Mouse (Mus musculus) liver, embryonic 13.5 days (tissue): ENCODE results near the gene Acoxl. TPM values are rescaled to one million over a fixed set of nuclear protein-coding genes. Genes with fewer than 3 reads are reported as not detected.

Experiments used
- ATAC-seq: fragments of 200-750 bp; cut with Nextera tagmentation; 2 replicates; pipeline ENCODE4 v1.8.0; 2017; ENCODE audit warnings: low read depth, mild to moderate bottlenecking, moderate number of reproducible peaks, moderate library complexity
- DNase-seq: peaks from one replicate; pipeline ENCODE4 v3.0.0; 2022
- H3K27ac ChIP-seq: fragments of 300-500 bp; sonication (generic); 2 replicates; pipeline ENCODE4 v1.5.1; 2015; ENCODE audit warnings: moderate library complexity, mild to moderate bottlenecking, inconsistent platforms
- H3K27me3 ChIP-seq: fragments of 300-500 bp; sonication (generic); 2 replicates; pipeline ENCODE4 v1.6.1; 2015; ENCODE audit warnings: mild to moderate bottlenecking, inconsistent platforms
- H3K36me3 ChIP-seq: fragments of 300-500 bp; sonication (generic); 2 replicates; pipeline ENCODE4 v1.6.1; 2015; ENCODE audit warnings: mild to moderate bottlenecking, inconsistent platforms
- H3K4me1 ChIP-seq: fragments of 300-500 bp; sonication (generic); replicated peaks from 2 replicates; pipeline ENCODE4 v1.6.1; 2015; ENCODE audit warnings: inconsistent platforms
- H3K4me2 ChIP-seq: fragments of 300-500 bp; sonication (generic); 2 replicates; pipeline ENCODE4 v1.6.1; 2015; ENCODE audit warnings: inconsistent platforms, mild to moderate bottlenecking, moderate library complexity
- H3K4me3 ChIP-seq: fragments of 300-500 bp; sonication (generic); replicated peaks from 2 replicates; pipeline ENCODE4 v1.5.1; 2015; ENCODE audit warnings: mild to moderate bottlenecking, inconsistent platforms
- H3K9ac ChIP-seq: fragments of 300-500 bp; sonication (generic); 2 replicates; pipeline ENCODE4 v1.6.1; 2015; ENCODE audit warnings: mild to moderate bottlenecking, inconsistent platforms
- H3K9me3 ChIP-seq: fragments of 300-500 bp; sonication (generic); replicated peaks from 2 replicates; pipeline ENCODE4 v1.6.1; 2016; ENCODE audit warnings: inconsistent platforms
- WGBS: fragments of 180-500 bp; shearing (Covaris S2); methylation state at CpG from one replicate; pipeline ENCODE4 v1.1.7; 2015; ENCODE audit not compliant: insufficient replicate concordance; 5-methylcytosine and 5-hydroxymethylcytosine counted together
- polyA plus RNA-seq: library from polyadenylated mRNA; unstranded; fragments of >200 nt; fragmentation: Nextera tagmentation; extraction: Ambion mirVana; gene quantifications from 2 replicates; pipeline ENCODE4 v1.2.1, GENCODE M21; 2015

Acoxl gene
- polyA plus RNA-seq, 1 experiment from 2014 or later = not detected

GRCm38 (mm10) chr2:128134474-128134873 is 295.8 kb downstream of the Acoxl start:
- Histone ChIP-seq H3K9me3 (no peaks in the 10 kb centered on the region), H3K9ac (no peak overlapping the region), H3K4me2 (no peak overlapping the region), H3K4me3 (no peak overlapping the region), H3K36me3 (peaks cover 45% of the 10 kb centered on the region), H3K27me3 (no peaks in the 10 kb centered on the region), H3K4me1 (peaks cover 29% of the 10 kb centered on the region), H3K27ac (no peak overlapping the region)
- DNase-seq = no peak
- 75% methylated on average over 5 of the region's 5 CpGs for WGBS
- ATAC-seq = no peak

- Histone ChIP-seq H3K4me3 (no peak overlapping the region), H3K27me3 (no peaks in the 10 kb centered on the region), H3K36me3 (peaks cover 40% of the 10 kb centered on the region), H3K9me3 (no peaks in the 10 kb centered on the region), H3K4me2 (no peak overlapping the region), H3K9ac (no peak overlapping the region), H3K4me1 (peaks cover 29% of the 10 kb centered on the region), H3K27ac (no peak overlapping the region)
- DNase-seq (no peak), ATAC-seq (no peak)
- WGBS = 78% methylated on average over 8 of the region's 8 CpGs
These were observed 296.3 kb downstream of the Acoxl start for GRCm38 (mm10) chr2:128134948-128135347.

GRCm38 (mm10) chr2:128136769-128137433 is 298.2 kb downstream of the Acoxl start:
- H3K4me2 ChIP-seq = no peak overlapping the region
- peaks cover 37% of the 10 kb centered on the region for H3K4me1 ChIP-seq
- peak; percentile 61; the same call in 1 of the 2 replicates for ATAC-seq
- WGBS = 73% methylated on average over 16 of the region's 16 CpGs
- DNase-seq = no peak
- peaks cover 28% of the 10 kb centered on the region for H3K36me3 ChIP-seq
- H3K9ac ChIP-seq = no peak overlapping the region
- no peaks in the 10 kb centered on the region for H3K9me3 ChIP-seq
- H3K27me3 ChIP-seq = no peaks in the 10 kb centered on the region
- no peak overlapping the region for H3K27ac ChIP-seq
- H3K4me3 ChIP-seq = no peak overlapping the region

GRCm38 (mm10) chr2:128137480-128138276 is 299.0 kb downstream of the Acoxl start:
- H3K4me2 ChIP-seq = no peak overlapping the region
- H3K9ac ChIP-seq = no peak overlapping the region
- no peaks in the 10 kb centered on the region for H3K9me3 ChIP-seq
- DNase-seq (no peak), ATAC-seq (no peak)
- peaks cover 26% of the 10 kb centered on the region for H3K36me3 ChIP-seq
- peaks cover 39% of the 10 kb centered on the region for H3K4me1 ChIP-seq
- no peak overlapping the region for H3K27ac ChIP-seq
- H3K4me3 ChIP-seq = no peak overlapping the region
- 84% methylated on average over 22 of the region's 22 CpGs for WGBS
- H3K27me3 ChIP-seq = no peaks in the 10 kb centered on the region

GRCm38 (mm10) chr2:128138924-128139323 is 300.2 kb downstream of the Acoxl start:
- no peak overlapping the region for H3K4me2 ChIP-seq
- DNase-seq = no peak
- H3K27ac ChIP-seq = no peak overlapping the region
- no peak for ATAC-seq
- H3K4me3 ChIP-seq = no peak overlapping the region
- H3K4me1 ChIP-seq = peaks cover 48% of the 10 kb centered on the region
- H3K27me3 ChIP-seq = no peaks in the 10 kb centered on the region
- H3K9ac ChIP-seq = no peak overlapping the region
- H3K9me3 ChIP-seq = no peaks in the 10 kb centered on the region
- peaks cover 23% of the 10 kb centered on the region for H3K36me3 ChIP-seq
- WGBS = 87% methylated on average over 8 of the region's 8 CpGs

GRCm38 (mm10) chr2:128139781-128140180 is 301.1 kb downstream of the Acoxl start:
- no peak overlapping the region for H3K4me2 ChIP-seq
- ATAC-seq = no peak
- DNase-seq = no peak
- H3K27ac ChIP-seq = no peak overlapping the region
- peaks cover 17% of the 10 kb centered on the region for H3K36me3 ChIP-seq
- no peaks in the 10 kb centered on the region for H3K27me3 ChIP-seq
- 81% methylated on average over 15 of the region's 15 CpGs for WGBS
- H3K9ac ChIP-seq = no peak overlapping the region
- H3K4me1 ChIP-seq = peaks cover 55% of the 10 kb centered on the region
- H3K4me3 ChIP-seq = no peak overlapping the region
- H3K9me3 ChIP-seq = no peaks in the 10 kb centered on the region

- Histone ChIP-seq H3K9ac (no peak overlapping the region), H3K4me2 (no peak overlapping the region), H3K27ac (no peak overlapping the region), H3K4me3 (no peak overlapping the region), H3K27me3 (no peaks in the 10 kb centered on the region), H3K9me3 (no peaks in the 10 kb centered on the region), H3K4me1 (peaks cover 58% of the 10 kb centered on the region), H3K36me3 (peaks cover 12% of the 10 kb centered on the region)
- no peak for ATAC-seq
- DNase-seq = no peak
- WGBS = 78% methylated on average over 3 of the region's 3 CpGs
These were observed 301.5 kb downstream of the Acoxl start for GRCm38 (mm10) chr2:128140183-128140582.

GRCm38 (mm10) chr2:128143992-128144391 is 305.3 kb downstream of the Acoxl start:
- H3K4me2 ChIP-seq = peak overlapping the region; percentile 7

GRCm38 (mm10) chr2:128145433-128145832 is 306.8 kb downstream of the Acoxl start:
- no peaks in the 10 kb centered on the region for H3K9me3 ChIP-seq
- H3K4me3 ChIP-seq = no peak overlapping the region
- H3K27me3 ChIP-seq = no peaks in the 10 kb centered on the region
- peaks cover 39% of the 10 kb centered on the region for H3K36me3 ChIP-seq
- H3K4me1 ChIP-seq = peaks cover 57% of the 10 kb centered on the region
- H3K4me2 ChIP-seq = no peak overlapping the region
- no peak for ATAC-seq
- no peak overlapping the region for H3K9ac ChIP-seq
- H3K27ac ChIP-seq = 0 out of 2 replicates have a peak overlapping the region, but pooled peaks have one; percentile 18
- WGBS = 67% methylated on average over 3 of the region's 3 CpGs
- no peak for DNase-seq

More at GRCm38 (mm10) chr2:128143992-128144391, 305.3 kb downstream of the Acoxl start:
- H3K4me3 ChIP-seq = no peak overlapping the region
- H3K4me1 ChIP-seq = peaks cover 63% of the 10 kb centered on the region
- ATAC-seq (peak; percentile 90), DNase-seq (no peak)
- H3K9me3 ChIP-seq = no peaks in the 10 kb centered on the region
- H3K27me3 ChIP-seq = no peaks in the 10 kb centered on the region
- no peak overlapping the region for H3K9ac ChIP-seq
- H3K36me3 ChIP-seq = peaks cover 26% of the 10 kb centered on the region
- peak overlapping the region; percentile 64 for H3K27ac ChIP-seq

- H3K9me3 ChIP-seq = no peaks in the 10 kb centered on the region
- H3K4me2 ChIP-seq = no peak overlapping the region
- H3K4me1 ChIP-seq = peaks cover 60% of the 10 kb centered on the region
- H3K27ac ChIP-seq = no peak overlapping the region
- no peak overlapping the region for H3K9ac ChIP-seq
- DNase-seq = no peak
- peaks cover 41% of the 10 kb centered on the region for H3K36me3 ChIP-seq
- no peak overlapping the region for H3K4me3 ChIP-seq
- no peaks in the 10 kb centered on the region for H3K27me3 ChIP-seq
- WGBS = 79% methylated on average over 5 of the region's 5 CpGs
- no peak for ATAC-seq
These were observed 310.9 kb downstream of the Acoxl start for GRCm38 (mm10) chr2:128149596-128149995.

- no peaks in the 10 kb centered on the region for H3K27me3 ChIP-seq
- peaks cover 62% of the 10 kb centered on the region for H3K4me1 ChIP-seq
- peak overlapping the region; percentile 40; the same call in 1 of the 2 replicates for H3K27ac ChIP-seq
- DNase-seq (no peak), ATAC-seq (no peak)
- H3K36me3 ChIP-seq = peaks cover 36% of the 10 kb centered on the region
- H3K4me3 ChIP-seq = no peak overlapping the region
- H3K9ac ChIP-seq = no peak overlapping the region
- no peaks in the 10 kb centered on the region for H3K9me3 ChIP-seq
- 51% methylated on average over 9 of the region's 9 CpGs for WGBS
- no peak overlapping the region for H3K4me2 ChIP-seq
These were observed 313.5 kb downstream of the Acoxl start for GRCm38 (mm10) chr2:128152211-128152610.
